Mouse (Mus musculus) MN1 (cell line): ENCODE results near the gene Olfr680-ps1.
"Not testable (repeated sequence)": the region's sequence is repeated elsewhere in the genome, so short reads cannot be mapped to it uniquely, and the experiment has no call there.

ENCODE experiments used
- DNase-seq: peaks from one replicate; pipeline ENCODE4 v3.0.0-alpha.2; 2016; ENCODE audit warnings: low spot score

The Olfr680-ps1 gene

DNA sequence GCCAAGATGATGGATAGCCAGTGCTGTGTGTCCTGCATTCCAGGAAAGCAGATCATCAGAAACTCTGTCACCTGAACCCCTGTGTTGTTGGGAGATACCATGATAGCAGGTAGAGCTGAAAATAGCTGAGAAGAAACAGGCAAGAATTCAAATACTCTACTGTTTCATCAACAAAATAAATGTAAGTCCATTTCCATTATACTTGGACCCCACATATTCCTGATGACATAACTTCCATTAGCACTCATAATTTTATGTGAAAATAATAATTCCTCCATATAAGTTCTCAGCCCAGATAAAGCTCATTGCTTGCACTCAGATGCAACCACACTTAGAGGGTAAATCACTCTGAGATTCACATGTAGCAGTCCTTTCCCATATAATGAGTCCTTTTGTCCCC lies at the start of gene Olfr680-ps1:
TSS of gene Olfr680-ps1 (minus strand) at position 101 of the 400 bp plus-strand sequence.
- DNase-seq = not testable (repeated sequence)

DNA sequence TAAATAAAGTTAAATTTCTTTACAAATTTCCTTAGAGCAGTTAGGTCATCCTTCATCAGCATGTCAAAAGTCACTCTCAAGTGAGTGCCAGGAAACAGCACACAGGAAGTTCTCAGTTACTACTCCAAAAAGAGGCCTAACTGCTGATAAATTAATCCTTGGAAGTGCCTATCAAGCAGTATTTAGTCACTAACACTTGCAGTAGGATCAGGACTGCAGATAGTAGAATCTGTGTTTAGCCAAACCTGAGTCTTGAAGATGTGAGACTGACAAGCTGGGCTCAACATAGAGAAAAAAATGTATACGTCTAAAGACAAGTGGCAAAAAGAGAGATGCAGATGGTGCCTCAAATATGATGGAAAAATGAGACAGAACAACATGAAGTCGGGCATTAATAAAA lies 48.7 kb upstream of the Olfr680-ps1 start:
- no peak for DNase-seq

GRCm38 (mm10) chr7:105116536-105116935 lies 23.9 kb upstream of the Olfr680-ps1 start, which contains the start of gene Olfr681:
Gene Olfr681, plus strand, starts transcription at chr7:105116836.
- no peak for DNase-seq

DNA sequence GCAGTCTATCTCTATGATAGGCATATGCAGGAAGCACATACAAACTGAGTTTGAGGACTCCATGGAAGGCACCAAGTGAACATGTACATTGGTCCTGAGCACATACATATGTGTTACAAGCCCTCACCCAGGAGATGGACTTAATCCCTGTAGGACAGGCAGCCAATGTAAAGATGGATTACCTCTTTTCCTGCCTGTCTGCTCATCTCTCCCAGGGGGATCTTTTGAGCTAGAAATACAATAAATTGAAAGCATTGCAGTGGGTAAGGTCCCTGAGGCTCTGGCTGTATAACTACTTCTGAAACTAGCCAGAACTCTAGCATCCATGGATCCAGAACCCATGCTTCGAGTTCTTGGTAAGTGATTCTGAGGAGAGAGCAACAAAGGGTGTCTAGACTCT lies 11.7 kb downstream of the Olfr680-ps1 start, which contains the start of gene Olfr679:
TSS of gene Olfr679 (plus strand) at position 301 of the 400 bp plus-strand sequence.
- no peak for DNase-seq

GRCm38 (mm10) chr7:105064175-105064574 lies 28.4 kb downstream of the Olfr680-ps1 start, which contains the start of gene Olfr678:
Gene Olfr678, plus strand, starts transcription at chr7:105064475.
- no peak for DNase-seq

GRCm38 (mm10) chr7:105058951-105059350 lies 33.7 kb downstream of the Olfr680-ps1 start:
- no peak for DNase-seq
